Mouse (Mus musculus) embryonic facial prominence, embryonic 10.5 days (tissue): ENCODE measurements at regions not wholly inside any gene's neighbourhood (a gene's known extent, or its start where the extent isn't known, plus 50 kb on each side); places are given as distances from the start of the nearest gene placed in this dataset.

ENCODE experiments used
- DNase-seq: peaks from one replicate; pipeline ENCODE4 v3.0.0-alpha.2; 2017; ENCODE audit warnings: low spot score
- H3K27ac ChIP-seq: fragments of 300-500 bp; sonication (generic); replicated peaks from 2 replicates; pipeline ENCODE4 v1.5.1; 2016; ENCODE audit warnings: mild to moderate bottlenecking
- H3K27me3 ChIP-seq: fragments of 300-500 bp; sonication (generic); replicated peaks from 2 replicates; pipeline ENCODE4 v1.6.1; 2016; ENCODE audit warnings: low read depth, mild to moderate bottlenecking; ENCODE audit not compliant: poor library complexity, severe bottlenecking
- H3K36me3 ChIP-seq: fragments of 300-500 bp; sonication (generic); replicated peaks from 2 replicates; pipeline ENCODE4 v1.6.1; 2016; ENCODE audit warnings: mild to moderate bottlenecking, moderate library complexity
- H3K4me1 ChIP-seq: fragments of 300-500 bp; sonication (generic); 2 replicates; pipeline ENCODE4 v1.6.1; 2016
- H3K4me3 ChIP-seq: fragments of 300-500 bp; sonication (generic); 2 replicates; pipeline ENCODE4 v1.5.1; 2016; ENCODE audit warnings: mild to moderate bottlenecking, moderate library complexity
- H3K9me3 ChIP-seq: fragments of 300-500 bp; sonication (generic); 2 replicates; pipeline ENCODE4 v1.6.1; 2016; ENCODE audit warnings: mild to moderate bottlenecking
- WGBS: fragments of 180-500 bp; shearing (Covaris S2); methylation state at CpG from one replicate; pipeline ENCODE4 v1.1.7; 2016; 5-methylcytosine and 5-hydroxymethylcytosine counted together

DNA sequence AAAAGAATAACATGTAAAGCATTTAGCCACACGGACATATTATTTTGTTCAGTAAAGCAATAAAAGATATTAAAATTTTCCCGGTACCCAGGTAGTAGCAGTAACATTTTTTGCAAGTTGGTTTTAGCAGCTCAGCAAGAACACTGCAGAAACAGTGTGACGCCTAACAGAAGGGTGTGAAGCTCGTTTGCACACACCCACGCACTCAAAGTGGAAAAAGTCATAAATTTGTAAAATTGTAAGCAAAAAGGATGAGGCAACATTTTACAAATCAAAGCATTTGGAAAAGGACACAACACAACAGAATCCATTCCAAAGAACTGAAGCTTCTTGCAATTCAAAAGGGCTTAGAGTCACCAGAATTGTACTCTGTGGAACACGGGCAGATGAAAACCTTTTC is 1053.6 kb upstream of the Celf2 start:
- no peaks in the 10 kb centered on the region for H3K4me1 ChIP-seq
- no peak for DNase-seq
- H3K9me3 ChIP-seq, result no peaks in the 10 kb centered on the region
- no peaks in the 10 kb centered on the region for H3K36me3 ChIP-seq
- H3K27me3 ChIP-seq, result no peaks in the 10 kb centered on the region
- H3K27ac ChIP-seq, result no peak overlapping the region
- WGBS, result 86% methylated on average over 6 of the region's 6 CpGs
- no peak overlapping the region for H3K4me3 ChIP-seq

DNA sequence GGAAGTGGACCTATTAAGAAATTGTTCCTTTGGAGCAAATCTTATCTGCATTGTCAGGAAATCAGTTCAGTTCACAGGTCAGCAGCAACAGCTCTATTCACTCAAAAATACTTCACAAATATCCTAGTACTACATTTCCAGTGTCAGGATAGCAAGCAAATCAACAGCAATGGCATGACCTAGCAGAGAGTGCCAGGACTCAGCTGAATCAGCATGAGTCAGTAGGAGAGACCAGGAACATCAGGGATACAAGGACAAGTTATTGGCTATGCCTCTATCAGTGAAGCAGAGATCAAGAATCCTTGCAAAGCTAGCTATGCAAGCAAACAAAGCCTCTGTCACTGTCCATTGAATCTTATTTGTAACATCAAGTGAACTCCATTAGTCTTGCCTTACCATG is 1036.8 kb upstream of the Celf2 start:
- H3K27ac ChIP-seq, result no peak overlapping the region
- H3K9me3 ChIP-seq, result no peaks in the 10 kb centered on the region
- no peak for DNase-seq
- no peak overlapping the region for H3K4me3 ChIP-seq
- no peaks in the 10 kb centered on the region for H3K36me3 ChIP-seq
- no peaks in the 10 kb centered on the region for H3K4me1 ChIP-seq
- H3K27me3 ChIP-seq, result no peaks in the 10 kb centered on the region

DNA sequence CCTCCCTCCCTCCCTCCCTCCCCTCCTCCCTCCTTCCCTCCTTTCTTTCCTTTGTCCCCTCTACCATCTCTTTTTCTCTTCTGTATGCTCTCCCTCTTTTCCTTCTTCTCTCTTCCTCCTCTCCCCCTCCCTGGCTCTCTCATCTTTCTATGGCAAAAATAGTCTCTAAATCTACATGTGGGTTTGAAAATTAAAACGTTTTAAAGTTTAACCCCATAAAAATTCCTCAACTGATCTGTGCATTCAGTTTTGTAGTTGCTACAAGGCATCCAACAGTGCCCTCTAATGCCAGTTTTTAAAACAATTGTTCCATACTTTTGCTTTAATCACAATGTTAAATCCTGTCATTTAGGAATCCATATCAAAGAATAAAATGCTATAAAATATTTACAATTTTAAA is 1027.5 kb upstream of the Celf2 start:
- Histone ChIP-seq H3K27me3 (no peaks in the 10 kb centered on the region), H3K4me1 (no peaks in the 10 kb centered on the region), H3K36me3 (no peaks in the 10 kb centered on the region), H3K27ac (no peak overlapping the region), H3K9me3 (no peaks in the 10 kb centered on the region), H3K4me3 (no peak overlapping the region)
- no peak for DNase-seq
- WGBS, result 32% methylated on average over 1 of the region's 1 CpGs

DNA sequence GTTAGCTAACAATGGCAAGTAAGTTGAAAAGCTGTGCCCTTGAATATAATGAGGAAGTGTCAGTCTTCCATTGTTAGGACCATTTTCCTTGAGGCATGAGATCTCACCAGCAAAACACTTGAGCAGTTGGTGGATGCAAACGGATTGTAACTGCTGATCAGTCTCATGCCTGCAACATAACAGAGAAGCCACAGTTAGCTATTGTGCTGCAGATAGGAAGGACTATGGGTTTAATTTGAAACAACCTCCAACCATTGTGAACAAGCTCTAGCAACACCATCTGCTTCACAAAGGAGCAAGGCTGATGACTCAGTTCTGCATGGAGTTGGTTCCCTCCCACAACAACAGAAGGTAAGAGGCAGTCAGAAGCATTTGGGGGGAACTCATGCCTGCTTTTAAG is 989.1 kb upstream of the Celf2 start:
- Histone ChIP-seq H3K4me1 (no peaks in the 10 kb centered on the region), H3K27me3 (no peaks in the 10 kb centered on the region), H3K27ac (no peak overlapping the region), H3K4me3 (no peak overlapping the region), H3K9me3 (no peaks in the 10 kb centered on the region), H3K36me3 (no peaks in the 10 kb centered on the region)
- 13% methylated on average over 1 of the region's 1 CpGs for WGBS
- DNase-seq, result no peak

DNA sequence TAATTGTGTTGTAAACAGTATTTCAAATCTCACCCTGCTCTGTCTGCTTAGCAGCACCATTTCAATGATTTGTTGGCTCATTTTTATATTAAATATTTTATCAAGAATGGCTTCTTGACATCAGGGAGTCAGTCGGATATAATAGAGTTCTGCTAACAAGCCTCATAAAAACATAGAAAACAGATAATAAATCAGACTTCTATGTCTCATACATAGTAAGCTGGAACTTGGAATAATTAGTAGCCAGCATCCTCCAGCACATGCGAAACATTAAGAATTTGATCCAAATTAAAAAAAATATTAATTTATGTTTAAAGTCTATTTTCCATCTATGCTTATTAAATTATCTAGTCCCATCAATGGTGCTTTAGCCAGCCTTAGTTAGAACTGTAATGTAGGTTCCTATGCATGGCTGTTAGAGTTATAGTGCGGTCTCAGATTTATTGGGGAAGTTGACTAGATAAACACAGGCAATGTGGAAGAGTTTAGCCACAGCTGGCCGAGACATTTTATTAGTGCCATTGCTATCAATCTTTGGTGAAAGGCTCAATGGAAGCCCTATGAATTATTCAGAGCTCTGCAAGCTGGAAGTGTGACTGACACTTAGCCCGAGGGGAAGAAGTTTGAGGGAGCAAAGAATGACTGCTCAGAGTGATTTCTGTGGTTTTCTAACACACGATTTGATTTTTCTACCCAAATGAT is 968.6 kb upstream of the Celf2 start:
- 60% methylated on average over 6 of the region's 6 CpGs for WGBS
- peak; percentile 9 for DNase-seq
- Histone ChIP-seq H3K9me3 (no peaks in the 10 kb centered on the region), H3K36me3 (no peaks in the 10 kb centered on the region), H3K4me1 (peaks cover 4% of the 10 kb centered on the region; the same call in 1 of the 2 replicates), H3K4me3 (no peak overlapping the region), H3K27ac (no peak overlapping the region), H3K27me3 (no peaks in the 10 kb centered on the region)

DNA sequence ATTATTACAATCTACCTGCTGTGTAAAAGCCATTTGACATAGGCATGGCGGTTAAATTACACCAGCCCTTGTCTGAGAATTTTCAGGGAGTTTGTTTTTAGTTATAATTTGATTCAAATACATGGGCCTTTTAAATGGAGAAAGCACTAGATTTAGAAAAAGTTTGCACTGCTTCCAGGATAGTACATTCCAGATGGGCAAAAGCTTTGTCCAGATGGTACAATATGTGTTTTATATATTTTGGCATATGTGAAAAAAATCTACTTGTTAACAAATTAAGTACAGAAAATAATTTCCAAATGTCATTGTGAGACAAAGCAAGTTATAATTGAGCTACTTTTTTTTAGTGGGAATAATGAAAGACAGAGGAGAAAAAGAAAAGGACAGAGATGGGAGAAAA is 961.2 kb upstream of the Celf2 start:
- no peaks in the 10 kb centered on the region for H3K36me3 ChIP-seq
- no peaks in the 10 kb centered on the region for H3K9me3 ChIP-seq
- no peak overlapping the region for H3K27ac ChIP-seq
- no peak overlapping the region for H3K4me3 ChIP-seq
- no peak for DNase-seq
- H3K27me3 ChIP-seq, result no peaks in the 10 kb centered on the region
- H3K4me1 ChIP-seq, result no peaks in the 10 kb centered on the region
- 78% methylated on average over 1 of the region's 1 CpGs for WGBS

DNA sequence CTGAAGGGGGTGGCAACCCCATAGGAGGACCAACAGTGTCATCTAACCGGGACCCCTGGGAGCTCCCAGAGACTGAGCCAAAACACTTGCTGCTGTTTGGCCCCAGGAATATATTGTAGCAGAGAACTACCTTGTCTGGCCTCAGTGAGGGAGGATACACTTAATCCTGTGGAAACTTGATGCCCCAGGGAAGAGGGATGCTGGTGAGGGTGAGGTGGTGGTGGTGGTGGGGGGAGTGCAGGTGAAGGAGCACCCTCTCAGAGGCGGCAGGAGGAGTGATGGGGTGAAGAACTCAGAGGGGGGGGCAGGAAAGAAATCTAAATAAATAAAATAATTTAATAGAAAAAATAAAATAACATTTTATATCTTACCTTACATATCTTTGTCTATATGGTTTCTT is 959.6 kb upstream of the Celf2 start:
- Histone ChIP-seq H3K27me3 (no peaks in the 10 kb centered on the region), H3K36me3 (no peaks in the 10 kb centered on the region), H3K9me3 (no peaks in the 10 kb centered on the region), H3K27ac (no peak overlapping the region), H3K4me3 (no peak overlapping the region), H3K4me1 (no peaks in the 10 kb centered on the region)
- WGBS, result 36% methylated on average over 2 of the region's 2 CpGs
- DNase-seq, result no peak

DNA sequence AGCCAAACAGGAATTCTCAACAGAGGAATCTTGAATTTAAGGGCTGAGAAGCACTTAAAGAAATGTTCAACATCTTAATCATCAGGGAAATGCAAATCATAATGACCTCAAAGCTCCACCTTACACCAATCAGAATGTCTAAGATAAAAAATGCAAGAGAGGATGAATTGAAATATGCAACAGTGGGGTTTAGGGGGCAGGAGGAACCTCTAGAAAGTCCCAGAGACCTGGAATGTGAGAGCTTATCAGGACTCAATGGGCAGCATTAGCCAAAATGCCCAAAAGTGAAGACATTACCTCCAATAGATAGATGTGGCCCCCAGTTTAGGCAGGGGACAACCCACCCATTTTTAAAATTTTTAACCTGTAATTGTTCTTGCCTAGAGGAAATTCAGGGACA is 959.0 kb upstream of the Celf2 start:
- H3K27ac ChIP-seq, result no peak overlapping the region
- no peaks in the 10 kb centered on the region for H3K27me3 ChIP-seq
- DNase-seq, result no peak
- no peaks in the 10 kb centered on the region for H3K9me3 ChIP-seq
- no peak overlapping the region for H3K4me3 ChIP-seq
- no peaks in the 10 kb centered on the region for H3K4me1 ChIP-seq
- H3K36me3 ChIP-seq, result no peaks in the 10 kb centered on the region

DNA sequence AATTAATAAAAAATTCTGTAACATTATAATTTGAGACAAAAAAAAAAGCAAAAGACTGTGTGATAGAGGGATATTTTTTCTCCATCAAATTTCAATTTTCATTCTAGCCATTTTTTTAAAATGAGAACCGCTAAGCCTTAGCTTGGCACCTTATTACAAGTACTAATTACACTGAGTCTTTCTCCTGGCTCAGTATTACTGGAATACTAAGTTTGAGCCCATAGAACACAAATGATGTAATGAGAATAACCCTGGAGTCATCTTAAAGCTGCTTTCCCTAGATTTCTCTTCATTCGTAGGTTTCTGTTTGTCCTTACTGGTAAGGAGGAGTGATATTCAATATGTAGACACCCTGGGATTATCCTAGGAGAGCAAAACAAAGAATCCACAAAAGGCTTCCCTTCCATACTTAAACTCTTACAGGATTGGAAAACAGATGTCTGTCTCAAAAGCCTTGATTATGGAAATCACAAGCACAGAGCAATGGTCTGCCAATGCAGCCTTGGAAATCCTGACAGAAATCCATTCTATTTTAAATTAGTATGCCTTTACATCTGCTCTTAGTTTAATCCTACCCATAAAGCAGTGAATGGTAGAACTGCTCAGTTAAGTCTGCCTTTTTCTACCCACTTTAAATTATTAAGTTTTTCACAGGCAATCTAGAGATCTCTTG is 958.3 kb upstream of the Celf2 start:
- no peak for DNase-seq
- H3K27ac ChIP-seq, result no peak overlapping the region
- no peak overlapping the region for H3K4me3 ChIP-seq
- no peaks in the 10 kb centered on the region for H3K4me1 ChIP-seq
- WGBS, result 62% methylated on average over 2 of the region's 2 CpGs
- no peaks in the 10 kb centered on the region for H3K9me3 ChIP-seq
- H3K36me3 ChIP-seq, result no peaks in the 10 kb centered on the region
- no peaks in the 10 kb centered on the region for H3K27me3 ChIP-seq

DNA sequence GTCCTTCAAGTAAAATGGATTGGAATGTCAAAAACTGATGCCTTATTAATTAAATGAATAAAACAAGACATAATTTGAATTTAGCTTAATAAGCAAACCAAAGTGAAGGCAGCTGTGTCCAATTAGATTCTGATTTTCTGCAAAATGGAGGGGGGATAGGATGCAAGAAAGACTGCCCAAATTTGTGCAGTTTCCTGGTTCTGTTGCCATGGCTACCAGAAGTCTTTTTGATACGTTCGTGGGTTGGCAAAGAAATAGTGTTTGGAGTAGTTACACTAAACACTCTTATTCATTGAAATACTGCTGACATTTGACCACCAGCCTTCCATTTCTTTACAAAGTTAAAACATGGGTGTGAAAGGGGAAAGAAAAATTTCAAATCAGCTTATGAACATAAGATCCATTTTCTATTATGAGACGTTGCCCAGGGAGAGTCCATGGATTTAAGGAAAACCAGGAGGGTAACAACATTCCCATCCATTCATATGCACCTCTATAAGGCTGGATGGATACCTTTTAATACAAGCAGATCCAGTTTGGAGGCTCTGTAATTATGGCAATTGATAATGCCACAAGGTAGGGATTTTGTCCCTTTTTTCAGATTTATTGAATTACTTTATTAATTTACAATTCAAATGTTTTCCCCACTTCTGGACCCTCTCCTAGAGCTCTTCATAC is 943.3 kb upstream of the Celf2 start:
- H3K4me1 ChIP-seq, result no peaks in the 10 kb centered on the region
- H3K27me3 ChIP-seq, result no peaks in the 10 kb centered on the region
- WGBS, result 68% methylated on average over 3 of the region's 3 CpGs
- DNase-seq, result no peak
- no peak overlapping the region for H3K4me3 ChIP-seq
- H3K9me3 ChIP-seq, result no peaks in the 10 kb centered on the region
- H3K27ac ChIP-seq, result no peak overlapping the region
- no peaks in the 10 kb centered on the region for H3K36me3 ChIP-seq

DNA sequence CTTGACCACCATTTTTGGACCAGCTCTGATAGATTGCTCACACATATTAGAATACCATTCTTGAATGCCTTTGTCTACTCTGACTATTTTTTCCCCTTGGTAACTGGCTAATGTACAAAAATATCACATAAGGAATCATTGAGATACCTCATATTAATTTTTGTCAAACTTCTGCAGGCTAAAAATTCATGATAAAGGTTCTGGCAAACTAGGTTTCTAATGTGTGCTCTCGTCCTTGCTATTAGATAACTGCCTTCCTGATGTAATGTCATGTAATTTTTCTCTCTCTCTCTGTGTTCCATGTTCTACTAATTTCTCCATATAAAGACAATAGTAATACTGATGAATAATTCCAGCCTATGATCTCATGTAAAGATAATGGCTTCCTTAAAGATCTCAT is 931.9 kb upstream of the Celf2 start:
- Histone ChIP-seq H3K36me3 (no peaks in the 10 kb centered on the region), H3K27ac (no peak overlapping the region), H3K27me3 (no peaks in the 10 kb centered on the region), H3K4me1 (no peaks in the 10 kb centered on the region), H3K9me3 (no peaks in the 10 kb centered on the region), H3K4me3 (no peak overlapping the region)
- no peak for DNase-seq
- 71% methylated on average over 1 of the region's 1 CpGs for WGBS

DNA sequence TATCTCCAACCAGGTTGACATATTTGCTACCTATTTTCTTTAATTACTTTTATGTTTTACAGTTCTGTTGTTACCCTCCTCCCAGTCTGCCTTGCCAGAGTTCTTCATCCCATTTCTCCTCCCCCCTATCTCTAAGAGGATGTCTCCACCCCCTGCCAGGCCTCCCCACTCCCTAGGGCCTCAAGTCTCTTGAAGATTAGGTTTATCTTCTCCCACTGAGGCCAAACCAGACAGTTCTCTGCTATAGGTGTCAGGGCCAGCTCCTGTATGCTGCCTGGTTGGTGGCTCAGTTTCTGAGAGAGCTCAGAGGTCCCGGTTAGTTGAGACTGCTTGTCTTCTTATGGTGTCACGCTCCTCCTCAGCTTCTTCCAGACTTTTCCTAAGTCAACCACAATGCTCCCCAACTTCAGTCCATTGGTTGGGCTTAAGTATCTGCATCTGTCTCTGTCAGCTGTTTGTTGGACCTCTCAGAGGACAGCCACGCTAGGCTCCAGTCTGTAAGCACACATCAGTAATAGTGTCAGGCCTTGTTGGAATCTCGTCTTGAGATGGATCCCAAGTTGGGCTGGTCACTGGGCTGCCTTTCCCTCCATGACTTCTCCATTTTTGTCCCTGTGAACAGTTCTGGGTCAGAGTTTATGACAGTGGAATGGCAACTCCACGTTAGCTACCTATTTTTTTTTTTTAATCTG is 920.4 kb upstream of the Celf2 start:
- 81% methylated on average over 5 of the region's 5 CpGs for WGBS
- Histone ChIP-seq H3K4me3 (no peak overlapping the region), H3K36me3 (no peaks in the 10 kb centered on the region), H3K27ac (no peak overlapping the region), H3K4me1 (no peaks in the 10 kb centered on the region), H3K27me3 (no peaks in the 10 kb centered on the region), H3K9me3 (no peaks in the 10 kb centered on the region)
- no peak for DNase-seq

DNA sequence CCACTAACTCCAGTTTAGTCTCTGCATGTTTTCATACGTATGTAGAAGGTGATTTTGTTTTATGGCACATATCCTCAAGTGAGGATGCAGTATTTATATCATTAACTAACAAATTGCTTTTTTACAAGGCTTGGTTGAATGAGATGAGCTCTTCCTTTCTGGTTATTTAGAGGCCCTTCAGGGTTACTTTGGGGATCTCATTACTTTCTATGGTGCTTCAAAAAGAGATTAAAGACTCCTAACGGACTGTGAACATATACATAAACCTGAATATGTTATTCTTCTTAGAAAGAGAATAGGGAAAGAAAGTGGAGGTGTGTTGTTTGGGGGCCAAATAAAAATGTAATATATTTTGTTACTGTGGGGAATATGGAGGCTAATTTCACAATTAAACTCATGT is 918.8 kb upstream of the Celf2 start:
- Histone ChIP-seq H3K4me3 (no peak overlapping the region), H3K36me3 (no peaks in the 10 kb centered on the region), H3K4me1 (no peaks in the 10 kb centered on the region), H3K9me3 (no peaks in the 10 kb centered on the region), H3K27ac (no peak overlapping the region), H3K27me3 (no peaks in the 10 kb centered on the region)
- 77% methylated on average over 2 of the region's 2 CpGs for WGBS
- no peak for DNase-seq
